Mouse (Mus musculus): ENCODE measurements around the gene Peg12.
A peak's percentile ranks its signal among the peaks of the same experiment; 100 is the strongest.

GRCm38 (mm10) chr7:62428337-62428736 is 36.0 kb downstream of the Peg12 start:
- no peak for TF ChIP-seq EP300 (IDR thresholded peaks at IDR 0.05; ENCODE audit: low read depth)
- TF ChIP-seq CTCF (IDR thresholded peaks at IDR 0.05; ENCODE audit: low read depth) = peak; percentile 49
